Mouse (Mus musculus) gastrocnemius, postnatal 25 days (tissue): ENCODE measurements around the gene Poln. TPM values are rescaled to one million over a fixed set of nuclear protein-coding genes. Genes with fewer than 3 reads are reported as not detected.

Source experiments
- DNase-seq: peaks from one replicate; pipeline ENCODE4 v3.0.0; 2022
- total RNA-seq, 2 experiments: library from RNA; stranded (reverse); gene quantifications; 1 replicate in 1 of 2; 2 replicates in 1 of 2; pipeline ENCODE4 v1.2.3; 2021

The Poln gene
- total RNA-seq, 2 experiments from 2014 or later, result 0.87 TPM; not detected in 1

GRCm38 (mm10) chr5:34105681-34106080 is 63.6 kb downstream of the Poln start:
- DNase-seq, result peak; percentile 5

- no peak for DNase-seq
These were observed 71.9 kb downstream of the Poln start for GRCm38 (mm10) chr5:34097333-34097732.

GRCm38 (mm10) chr5:34093021-34093420 is 76.2 kb downstream of the Poln start:
- DNase-seq, result no peak

- no peak for DNase-seq
These were observed 136.7 kb downstream of the Poln start for GRCm38 (mm10) chr5:34032520-34032919.

GRCm38 (mm10) chr5:34031022-34031421 is 138.2 kb downstream of the Poln start:
- DNase-seq, result no peak

- no peak for DNase-seq
These were observed 139.1 kb downstream of the Poln start for GRCm38 (mm10) chr5:34030101-34030500.

GRCm38 (mm10) chr5:34018968-34019367 is 150.3 kb downstream of the Poln start:
- no peak for DNase-seq

GRCm38 (mm10) chr5:34014652-34015051 is 154.6 kb downstream of the Poln start:
- no peak for DNase-seq

GRCm38 (mm10) chr5:34007392-34007941 is 161.8 kb downstream of the Poln start:
- no peak for DNase-seq

- no peak for DNase-seq
These were observed 162.4 kb downstream of the Poln start for GRCm38 (mm10) chr5:34006832-34007231.

- no peak for DNase-seq
These were observed 164.6 kb downstream of the Poln start for GRCm38 (mm10) chr5:34004618-34005017.

- peak; percentile 0 for DNase-seq
These were observed 166.6 kb downstream of the Poln start for GRCm38 (mm10) chr5:34002636-34003035.

- DNase-seq, result no peak
These were observed 167.8 kb downstream of the Poln start for GRCm38 (mm10) chr5:34001401-34001800.

- DNase-seq, result no peak
These were observed 168.4 kb downstream of the Poln start for GRCm38 (mm10) chr5:34000809-34001208.

GRCm38 (mm10) chr5:33999466-34000090 is 169.7 kb downstream of the Poln start:
- DNase-seq, result peak; percentile 4

GRCm38 (mm10) chr5:33998505-33998877 is 170.8 kb downstream of the Poln start:
- peak; percentile 2 for DNase-seq

GRCm38 (mm10) chr5:33997829-33998504 is 171.3 kb downstream of the Poln start:
- DNase-seq, result peak; percentile 2

- peak; percentile 12 for DNase-seq
These were observed 172.1 kb downstream of the Poln start for GRCm38 (mm10) chr5:33997051-33997741.

GRCm38 (mm10) chr5:33996694-33997045 is 172.6 kb downstream of the Poln start:
- no peak for DNase-seq

- no peak for DNase-seq
These were observed 173.2 kb downstream of the Poln start, which contains the start of gene Nat8l for GRCm38 (mm10) chr5:33995843-33996693. Gene Nat8l, plus strand, starts transcription at chr5:33995984.

GRCm38 (mm10) chr5:33994671-33995625 is 174.3 kb downstream of the Poln start:
- peak; percentile 5 for DNase-seq
